Mouse (Mus musculus): Measurements from ENCODE around the gene Oas1d. TPM values are rescaled to one million over a fixed set of nuclear protein-coding genes. Genes with fewer than 3 reads are reported as not detected.
"Not testable (repeated sequence)": the region's sequence is repeated elsewhere in the genome, so short reads cannot be mapped to it uniquely, and the experiment has no call there.

The Oas1d gene
- polyA plus RNA-seq, 1 experiment from 2014 or later = not detected

GRCm38 (mm10) chr5:120888294-120888815 lies 26.0 kb upstream of the Oas1d start:
- not testable (repeated sequence) for ATAC-seq (ENCODE audit: insufficient number of reproducible peaks, low FRiP score, low TSS enrichment, low read depth)

GRCm38 (mm10) chr5:120890026-120890425 lies 24.3 kb upstream of the Oas1d start:
- no peaks in the 10 kb centered on the region for H3K36me3 ChIP-seq
- 76% methylated on average over 2 of the region's 2 CpGs for WGBS
- no peak overlapping the region for H3K4me2 ChIP-seq
- H3K27ac ChIP-seq = no peak overlapping the region
- H3K4me3 ChIP-seq = no peak overlapping the region
- no peak overlapping the region for H3K9ac ChIP-seq
- H3K4me1 ChIP-seq = no peaks in the 10 kb centered on the region
- H3K9me3 ChIP-seq = no peaks in the 10 kb centered on the region
- H3K27me3 ChIP-seq = 0 out of 2 replicates have a peak, but pooled peaks cover 3% of the 10 kb centered on the region
- ATAC-seq (ENCODE audit: insufficient number of reproducible peaks, low FRiP score, low TSS enrichment, low read depth) = no peak

More at GRCm38 (mm10) chr5:120888294-120888815, 26.0 kb upstream of the Oas1d start:
- not testable (repeated sequence) for H3K9me3 ChIP-seq, H3K27me3 ChIP-seq, H3K4me3 ChIP-seq, H3K36me3 ChIP-seq, H3K4me2 ChIP-seq, H3K4me1 ChIP-seq, H3K9ac ChIP-seq, H3K27ac ChIP-seq
- 47% methylated on average over 4 of the region's 4 CpGs for WGBS

DNA sequence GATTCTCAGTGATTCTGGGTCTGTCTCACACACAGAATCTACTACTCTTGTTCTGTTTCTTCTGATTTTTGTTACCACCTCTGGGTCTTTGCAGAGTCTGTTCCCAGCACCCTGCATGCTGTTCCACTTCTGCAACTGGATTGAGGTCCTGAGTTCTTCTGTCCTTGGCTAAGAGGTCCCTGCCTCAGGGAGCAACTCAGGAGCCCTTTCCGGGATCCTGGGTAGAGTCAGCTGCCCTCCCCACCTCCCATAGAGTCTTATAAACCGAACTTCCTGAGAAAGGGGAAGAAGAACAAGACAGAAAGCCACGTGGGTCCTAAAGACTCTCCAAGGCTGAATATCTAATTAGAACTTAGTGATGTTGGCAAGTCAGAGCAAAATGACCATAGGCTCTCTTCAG lies 23.3 kb upstream of the Oas1d start:
- no peak for ATAC-seq (ENCODE audit: insufficient number of reproducible peaks, low FRiP score, low TSS enrichment, low read depth)
- Histone ChIP-seq H3K27ac (no peak overlapping the region), H3K27me3 (0 out of 2 replicates have a peak, but pooled peaks cover 3% of the 10 kb centered on the region), H3K9me3 (no peaks in the 10 kb centered on the region), H3K36me3 (no peaks in the 10 kb centered on the region), H3K9ac (no peak overlapping the region), H3K4me2 (no peak overlapping the region), H3K4me1 (no peaks in the 10 kb centered on the region), H3K4me3 (no peak overlapping the region)
- 37% methylated on average over 3 of the region's 3 CpGs for WGBS

DNA sequence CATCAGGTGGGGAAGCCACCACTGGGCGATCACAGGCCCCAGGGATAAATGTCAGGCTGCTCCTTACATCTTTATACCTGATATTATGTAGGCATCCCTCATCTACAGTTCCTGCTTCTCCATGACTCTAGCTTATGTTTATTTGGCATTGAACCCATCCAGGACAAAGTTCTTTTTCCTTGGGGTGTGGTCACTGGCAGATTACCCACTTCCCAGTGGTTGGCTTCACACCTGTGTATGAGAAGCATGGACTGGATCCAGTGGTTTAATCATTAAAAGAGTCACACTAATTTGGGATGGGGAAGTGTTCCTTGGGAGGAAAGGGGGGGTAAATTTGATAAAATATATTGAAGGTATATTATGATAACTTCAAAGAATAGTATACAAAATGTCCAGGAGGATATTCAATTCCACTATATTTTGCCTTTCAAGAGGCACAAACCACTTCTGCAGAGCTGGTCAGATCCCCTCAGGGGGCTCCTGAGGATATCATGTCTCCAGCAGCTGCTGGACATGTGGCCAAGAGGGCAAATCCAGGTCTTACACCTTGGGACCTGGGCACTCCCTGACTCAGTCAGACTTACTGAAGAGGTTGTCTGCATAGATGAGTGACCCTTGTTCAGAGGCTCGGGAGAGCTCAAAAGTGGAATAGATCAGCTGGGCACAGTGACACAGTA lies 22.6 kb upstream of the Oas1d start:
- not testable (repeated sequence) for H3K27me3 ChIP-seq; H3K4me3 ChIP-seq; H3K27ac ChIP-seq; ATAC-seq (ENCODE audit: insufficient number of reproducible peaks, low FRiP score, low TSS enrichment, low read depth); H3K4me2 ChIP-seq; H3K4me1 ChIP-seq; H3K36me3 ChIP-seq; H3K9ac ChIP-seq; H3K9me3 ChIP-seq
- WGBS = 58% methylated on average over 2 of the region's 2 CpGs

DNA sequence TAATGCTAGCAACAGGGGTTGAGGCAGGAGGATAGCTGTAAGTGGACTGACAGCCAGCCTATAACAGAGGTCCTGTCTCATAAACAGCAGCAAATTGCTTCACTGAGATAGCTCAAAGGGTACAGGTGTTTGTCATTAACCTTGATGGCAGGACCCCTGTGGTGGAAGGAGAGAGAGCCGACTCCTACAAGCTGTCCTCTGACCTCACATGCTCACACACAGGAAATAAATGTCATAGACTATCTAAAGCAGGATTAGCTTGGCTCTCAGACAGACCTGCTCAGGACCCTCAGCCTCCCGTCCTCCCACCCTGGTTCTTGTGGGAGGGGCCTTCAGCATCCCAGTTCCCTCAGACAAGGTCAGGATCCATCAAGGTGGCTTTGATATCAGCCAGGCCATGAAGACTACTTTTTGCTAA lies 22.1 kb upstream of the Oas1d start:
- H3K9me3 ChIP-seq = no peaks in the 10 kb centered on the region
- H3K4me1 ChIP-seq = no peaks in the 10 kb centered on the region
- 31% methylated on average over 2 of the region's 2 CpGs for WGBS
- no peak overlapping the region for H3K4me3 ChIP-seq
- H3K27me3 ChIP-seq = no peaks in the 10 kb centered on the region
- no peak overlapping the region for H3K27ac ChIP-seq
- no peaks in the 10 kb centered on the region for H3K36me3 ChIP-seq
- H3K9ac ChIP-seq = no peak overlapping the region
- ATAC-seq (ENCODE audit: insufficient number of reproducible peaks, low FRiP score, low TSS enrichment, low read depth) = no peak
- H3K4me2 ChIP-seq = no peak overlapping the region

- H3K27ac ChIP-seq; H3K4me1 ChIP-seq; H3K27me3 ChIP-seq; H3K36me3 ChIP-seq; ATAC-seq (ENCODE audit: insufficient number of reproducible peaks, low FRiP score, low TSS enrichment, low read depth); H3K9ac ChIP-seq; H3K9me3 ChIP-seq; H3K4me2 ChIP-seq; H3K4me3 ChIP-seq: not testable (repeated sequence)
- 90% methylated on average over 4 of the region's 4 CpGs for WGBS
Observed at GRCm38 (mm10) chr5:120893866-120894265, 20.5 kb upstream of the Oas1d start.

GRCm38 (mm10) chr5:120894692-120895091 lies 19.6 kb upstream of the Oas1d start:
- not testable (repeated sequence) for H3K27ac ChIP-seq; ATAC-seq (ENCODE audit: insufficient number of reproducible peaks, low FRiP score, low TSS enrichment, low read depth); H3K4me1 ChIP-seq; H3K4me2 ChIP-seq; H3K9me3 ChIP-seq; H3K4me3 ChIP-seq; H3K27me3 ChIP-seq; H3K36me3 ChIP-seq; H3K9ac ChIP-seq
- 56% methylated on average over 2 of the region's 2 CpGs for WGBS

DNA sequence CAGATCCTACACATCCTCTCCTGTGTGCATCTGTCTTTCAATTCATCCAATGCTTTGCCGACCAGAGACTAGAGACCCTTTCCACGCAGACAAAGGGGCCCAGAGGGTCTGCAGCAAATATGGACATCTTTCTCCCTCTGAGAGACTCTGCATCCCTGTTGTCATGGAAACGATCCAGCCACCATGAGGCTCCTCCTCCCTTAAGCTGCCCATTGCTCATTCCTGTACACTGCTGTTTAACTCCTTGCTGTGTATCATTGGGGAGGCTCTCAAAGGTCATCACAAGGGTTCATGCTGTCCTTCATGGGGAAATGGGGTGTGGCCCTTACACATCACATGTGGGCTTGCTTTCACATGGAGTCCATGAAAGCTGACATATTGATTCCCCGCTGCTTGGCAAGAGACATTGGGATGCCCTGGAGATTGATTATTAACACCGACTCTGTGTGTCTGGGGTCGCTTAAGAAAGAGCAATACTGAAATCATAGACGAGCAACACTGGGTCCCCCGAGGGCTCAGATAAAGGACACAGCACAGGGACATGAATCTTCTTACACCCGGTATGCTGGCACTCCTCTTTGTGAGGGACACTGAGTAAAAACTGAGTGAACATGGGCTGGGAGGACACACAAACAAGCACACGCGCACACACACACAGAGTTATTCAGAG lies 19.0 kb upstream of the Oas1d start:
- no peak overlapping the region for H3K27ac ChIP-seq
- WGBS = 86% methylated on average over 11 of the region's 11 CpGs
- no peak overlapping the region for H3K9ac ChIP-seq
- ATAC-seq (ENCODE audit: insufficient number of reproducible peaks, low FRiP score, low TSS enrichment, low read depth) = no peak
- no peaks in the 10 kb centered on the region for H3K36me3 ChIP-seq
- no peaks in the 10 kb centered on the region for H3K4me1 ChIP-seq
- H3K4me3 ChIP-seq = no peak overlapping the region
- no peak overlapping the region for H3K4me2 ChIP-seq
- H3K27me3 ChIP-seq = no peaks in the 10 kb centered on the region
- no peaks in the 10 kb centered on the region for H3K9me3 ChIP-seq

DNA sequence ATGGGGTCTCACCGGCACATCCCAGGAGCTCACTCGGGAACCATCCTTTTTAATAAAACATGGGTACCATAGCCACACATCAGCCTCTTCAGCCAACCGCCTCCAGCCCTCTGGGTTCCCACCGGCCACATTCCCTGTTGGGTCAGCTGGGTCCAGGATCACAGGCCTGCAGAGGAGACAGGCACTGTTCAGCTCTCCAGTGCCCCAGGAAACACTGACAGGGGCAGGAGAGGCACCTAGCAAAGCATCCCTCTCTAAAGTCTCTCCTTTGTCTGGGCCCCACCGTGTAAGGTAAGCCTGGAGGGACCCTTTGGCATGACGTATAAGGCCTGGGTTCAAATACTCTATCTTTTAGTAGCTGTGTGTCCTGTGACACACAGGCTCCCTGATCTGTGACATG lies 16.0 kb upstream of the Oas1d start:
- Histone ChIP-seq H3K9ac (no peak overlapping the region), H3K4me3 (no peak overlapping the region), H3K4me1 (no peaks in the 10 kb centered on the region), H3K36me3 (no peaks in the 10 kb centered on the region), H3K4me2 (no peak overlapping the region), H3K9me3 (no peaks in the 10 kb centered on the region), H3K27ac (no peak overlapping the region), H3K27me3 (no peaks in the 10 kb centered on the region)
- ATAC-seq (ENCODE audit: insufficient number of reproducible peaks, low FRiP score, low TSS enrichment, low read depth) = no peak
- WGBS = 90% methylated on average over 6 of the region's 6 CpGs

DNA sequence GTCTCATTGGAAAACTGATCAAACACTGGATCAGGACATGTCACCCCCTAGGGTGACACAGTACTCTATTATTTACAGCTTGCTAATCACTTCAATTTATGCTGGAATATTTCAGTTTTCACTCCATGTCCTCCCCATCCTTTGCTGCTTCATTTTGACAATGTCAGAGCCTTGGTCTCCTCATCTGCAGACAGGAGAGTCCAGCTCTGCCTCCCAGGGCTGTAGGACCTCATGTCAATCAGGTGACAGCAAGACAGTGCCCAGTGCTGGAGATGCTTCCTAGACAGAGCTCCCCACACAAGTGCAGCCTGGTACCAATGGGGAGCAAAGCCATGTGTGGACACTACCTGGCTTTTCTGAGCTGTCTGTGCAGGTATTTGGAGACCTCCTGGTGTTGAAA lies 15.6 kb upstream of the Oas1d start:
- no peaks in the 10 kb centered on the region for H3K9me3 ChIP-seq
- H3K27me3 ChIP-seq = no peaks in the 10 kb centered on the region
- no peaks in the 10 kb centered on the region for H3K36me3 ChIP-seq
- H3K9ac ChIP-seq = no peak overlapping the region
- ATAC-seq (ENCODE audit: insufficient number of reproducible peaks, low FRiP score, low TSS enrichment, low read depth) = no peak
- no peak overlapping the region for H3K4me2 ChIP-seq
- H3K4me3 ChIP-seq = no peak overlapping the region
- H3K4me1 ChIP-seq = no peaks in the 10 kb centered on the region
- no peak overlapping the region for H3K27ac ChIP-seq

DNA sequence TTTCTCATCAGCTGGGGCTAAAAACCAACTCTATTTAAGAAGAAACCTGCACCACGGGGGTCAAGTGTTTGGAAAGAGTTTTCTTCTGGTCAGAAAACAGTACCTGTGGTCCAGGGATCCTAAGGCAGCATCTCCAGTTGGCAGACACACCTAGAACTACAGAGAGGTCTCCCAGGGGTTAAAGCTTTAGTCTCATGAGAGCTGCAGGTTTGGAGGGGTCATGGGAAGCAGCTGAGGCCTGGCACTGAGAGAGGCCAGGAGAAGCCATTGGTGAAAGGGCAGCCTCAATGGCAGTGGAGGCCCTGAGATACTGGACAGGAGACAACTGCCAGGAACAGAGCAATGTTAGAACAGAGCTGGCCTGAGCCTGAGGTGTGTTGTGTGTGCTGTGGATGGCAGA lies 13.7 kb upstream of the Oas1d start:
- 61% methylated on average over 1 of the region's 1 CpGs for WGBS
- Histone ChIP-seq H3K9me3 (no peaks in the 10 kb centered on the region), H3K4me2 (no peak overlapping the region), H3K27ac (no peak overlapping the region), H3K27me3 (no peaks in the 10 kb centered on the region), H3K9ac (no peak overlapping the region), H3K4me1 (no peaks in the 10 kb centered on the region), H3K4me3 (no peak overlapping the region), H3K36me3 (no peaks in the 10 kb centered on the region)
- ATAC-seq (ENCODE audit: insufficient number of reproducible peaks, low FRiP score, low TSS enrichment, low read depth) = no peak

GRCm38 (mm10) chr5:120902056-120902455 lies 12.3 kb upstream of the Oas1d start:
- Histone ChIP-seq H3K4me3 (no peak overlapping the region), H3K36me3 (no peaks in the 10 kb centered on the region), H3K27ac (no peak overlapping the region), H3K4me2 (no peak overlapping the region), H3K9me3 (no peaks in the 10 kb centered on the region), H3K4me1 (no peaks in the 10 kb centered on the region), H3K9ac (no peak overlapping the region), H3K27me3 (no peaks in the 10 kb centered on the region)
- no peak for ATAC-seq (ENCODE audit: insufficient number of reproducible peaks, low FRiP score, low TSS enrichment, low read depth)
- 92% methylated on average over 5 of the region's 5 CpGs for WGBS
